Mouse (Mus musculus): ENCODE measurements around the gene Lipe.

DNA sequence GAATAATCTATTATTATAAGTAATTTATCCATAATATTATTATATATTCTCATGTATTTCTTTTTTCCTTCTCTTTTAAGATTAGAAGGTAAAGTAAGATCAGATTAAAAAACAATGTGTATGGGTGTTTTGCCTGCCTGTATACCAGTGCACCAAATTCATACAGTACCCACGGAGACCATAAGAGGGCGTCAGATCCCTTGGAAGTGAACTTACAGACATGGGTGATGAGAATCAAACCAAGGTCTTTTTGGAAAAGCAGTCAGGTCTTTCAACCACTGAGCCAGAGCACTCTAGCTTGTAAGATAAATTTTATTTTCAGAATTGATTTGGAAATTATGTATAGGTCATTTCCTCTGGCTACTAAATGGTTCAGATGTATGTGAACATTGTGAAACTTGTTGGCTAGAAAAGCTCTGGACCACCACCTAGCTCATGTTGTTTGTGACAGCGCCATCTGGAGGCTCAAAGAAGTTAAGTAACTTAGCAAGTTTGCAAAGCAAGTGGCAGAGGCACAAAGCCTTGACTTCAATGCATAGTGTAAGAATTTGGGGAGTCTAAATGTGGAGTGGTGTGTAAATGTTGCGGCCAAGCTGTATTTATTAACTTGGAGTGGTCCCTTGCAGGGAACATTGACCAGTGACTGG lies 10.7 kb upstream of the Lipe start:
- TF ChIP-seq CTCF (IDR thresholded peaks at IDR 0.05 in 2 of 3, conservative IDR thresholded peaks at IDR 0.05 in 1 of 3; ENCODE audit: control insufficient read depth in 1 of 3, insufficient read depth in 1 of 3, low read depth in 2 of 3, low read length in 3 of 3, poor library complexity in 1 of 3, severe bottlenecking in 1 of 3) (peak; percentile 55 to 76 (median 57)), MXI1 (IDR thresholded peaks at IDR 0.05; ENCODE audit: low read depth, low read length) (no peak), TBP (IDR thresholded peaks at IDR 0.05; ENCODE audit: low read depth, low read length) (no peak), EP300 (IDR thresholded peaks at IDR 0.05; ENCODE audit: low read depth in 1 of 2, low read length in 2 of 2) (no peak)

Measured in MEL (cell line).